Comparison of ENCODE assay signal across 38 mouse cellular contexts in the genomic region with DNA sequence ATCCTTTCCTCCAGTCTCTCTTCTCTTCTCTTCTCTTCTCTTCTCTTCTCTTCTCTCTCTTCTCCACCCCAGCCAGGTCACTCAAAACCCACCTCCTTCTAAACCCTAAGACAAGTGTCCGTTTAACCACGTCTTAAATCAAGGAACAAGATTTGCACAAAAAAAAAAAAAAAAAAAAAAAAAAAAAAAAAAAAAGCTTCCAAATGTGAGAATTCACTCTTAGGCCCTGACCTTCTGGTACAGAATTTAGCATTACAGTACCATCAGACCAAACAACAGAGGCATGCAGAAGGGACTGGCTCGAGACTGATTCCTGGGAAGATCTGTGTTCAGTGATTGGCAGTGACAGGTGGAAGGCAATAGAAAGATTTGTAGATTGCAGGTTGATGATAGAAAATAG. TPM values are rescaled to one million over a fixed set of nuclear protein-coding genes. Genes with fewer than 3 reads are reported as not detected.
"Had no signal": no experiment of that assay in that cellular context is flagged by ENCODE, and none has a peak within 500 bp of the region (broad histone marks: within the 10 kb centered on the region; RNA-seq: fewer than 3 reads in every experiment).

No protein-coding gene starts in this region.

- ATAC-seq: hindbrain, embryonic 16.5 days; hindbrain, postnatal 0 days; inflammation-experienced regulatory T-cells, adult 6 months; intestine, embryonic 15.5 days; intestine, embryonic 16.5 days; intestine, postnatal 0 days had no signal

- H3K9ac ChIP-seq: heart, embryonic 12.5 days; heart, embryonic 13.5 days; heart, embryonic 15.5 days; hindbrain, embryonic 12.5 days; hindbrain, embryonic 13.5 days; hindbrain, embryonic 14.5 days; hindbrain, embryonic 15.5 days; intestine, embryonic 15.5 days; kidney, embryonic 15.5 days had no signal

- H3K27ac ChIP-seq: heart, embryonic 13.5 days; heart, embryonic 15.5 days; hindbrain, embryonic 10.5 days; hindbrain, embryonic 12.5 days; hindbrain, embryonic 13.5 days; hindbrain, embryonic 14.5 days; hindbrain, embryonic 15.5 days; hindbrain, postnatal 0 days; intestine, embryonic 15.5 days; kidney, embryonic 15.5 days; kidney, postnatal 0 days; layer of hippocampus, adult 2 months; left cerebral cortex, adult 2 months had no signal

- DNase-seq: heart, postnatal 10 days; heart, postnatal 14 days; heart, postnatal 36 days; heart, postnatal 4 days; kidney, adult 11 months; kidney, adult 18-20 months; kidney, adult 2 months; kidney, adult 8-10 months; kidney, adult 9 months; kidney, postnatal 10 days; kidney, postnatal 14 days; kidney, postnatal 25 days; kidney, postnatal 36 days; kidney, postnatal 4 days; layer of hippocampus, adult 9-11 months; layer of hippocampus, postnatal 36 days had no signal

- H3K9me3 ChIP-seq: heart, embryonic 12.5 days; heart, embryonic 13.5 days; heart, embryonic 15.5 days; hindbrain, embryonic 10.5 days; hindbrain, embryonic 12.5 days; hindbrain, embryonic 13.5 days; hindbrain, embryonic 15.5 days; intestine, embryonic 15.5 days; kidney, embryonic 15.5 days had no signal

- H3K36me3 ChIP-seq: heart, embryonic 15.5 days; hindbrain, embryonic 10.5 days; hindbrain, embryonic 12.5 days; hindbrain, embryonic 13.5 days; hindbrain, embryonic 15.5 days; intestine, embryonic 15.5 days had no signal

- H3K4me2 ChIP-seq: heart, embryonic 11.5 days; heart, embryonic 12.5 days; heart, embryonic 13.5 days; heart, embryonic 15.5 days; hindbrain, embryonic 12.5 days; hindbrain, embryonic 13.5 days; hindbrain, embryonic 14.5 days; hindbrain, embryonic 15.5 days; intestine, embryonic 15.5 days; kidney, embryonic 15.5 days had no signal

- H3K4me3 ChIP-seq: heart, embryonic 12.5 days; heart, embryonic 13.5 days; heart, embryonic 15.5 days; hindbrain, embryonic 10.5 days; hindbrain, embryonic 12.5 days; hindbrain, embryonic 13.5 days; hindbrain, embryonic 15.5 days; intestine, embryonic 15.5 days; kidney, embryonic 15.5 days; layer of hippocampus, adult 2 months; left cerebral cortex, adult 2 months had no signal

- H3K27me3 ChIP-seq: heart, embryonic 12.5 days; heart, embryonic 13.5 days; heart, embryonic 15.5 days; hindbrain, embryonic 12.5 days; hindbrain, embryonic 15.5 days; intestine, embryonic 15.5 days; kidney, embryonic 15.5 days had no signal

RNA-seq across cellular contexts. Expression of a gene that starts 30.5 kb away (rescaled TPM):
- polyA plus RNA-seq: inflammation-experienced regulatory T-cells, adult 6 months had no signal

RNA-seq across cellular contexts. Expression of a gene that starts 41.1 kb away (rescaled TPM):
- total RNA-seq: heart, postnatal 36 days; hematopoietic stem cell, adult 5-6 weeks; hindbrain, postnatal 0 days had no signal
- polyA plus RNA-seq: heart, embryonic 12.5 days; heart, embryonic 13.5 days; heart, embryonic 14.5 days; hindbrain, embryonic 11.5 days had no signal
